Mouse (Mus musculus) kidney, adult 2 months (tissue): ENCODE results near the gene Syt9.

Source experiments
- CTCF ChIP-seq: fragments of 200-500 bp; conservative IDR thresholded peaks from 2 replicates; pipeline ENCODE4 v1.5.1; 2011; ENCODE audit warnings: low read depth, mild to moderate bottlenecking, control low read depth, low read length, moderate library complexity, mixed read lengths; ENCODE audit not compliant: insufficient read depth, insufficient read length
- POLR2A ChIP-seq: fragments of 200-500 bp; IDR thresholded peaks from one replicate; pipeline ENCODE4 v1.6.1; 2011; ENCODE audit warnings: low read depth, low read length, control low read depth

GRCm38 (mm10) chr7:107461167-107461566 lies 90.6 kb downstream of the Syt9 start:
- no peak for TF ChIP-seq CTCF
- no peak for TF ChIP-seq POLR2A
